Mouse (Mus musculus) adrenal gland, adult 8-10 months (tissue): ENCODE results near the gene Pard3. TPM values are rescaled to one million over a fixed set of nuclear protein-coding genes. Genes with fewer than 3 reads are reported as not detected.
A peak's percentile ranks its signal among the peaks of the same experiment; 100 is the strongest.

Experiments used
- DNase-seq: peaks from one replicate; pipeline ENCODE4 v3.0.0; 2022
- total RNA-seq, 4 experiments: library from RNA; stranded (reverse); gene quantifications; 2 replicates each; pipeline ENCODE4 v1.2.4; 2022

The Pard3 gene
- total RNA-seq, 4 experiments from 2014 or later: 43.6 to 52.4 (median 45.8) TPM

DNA sequence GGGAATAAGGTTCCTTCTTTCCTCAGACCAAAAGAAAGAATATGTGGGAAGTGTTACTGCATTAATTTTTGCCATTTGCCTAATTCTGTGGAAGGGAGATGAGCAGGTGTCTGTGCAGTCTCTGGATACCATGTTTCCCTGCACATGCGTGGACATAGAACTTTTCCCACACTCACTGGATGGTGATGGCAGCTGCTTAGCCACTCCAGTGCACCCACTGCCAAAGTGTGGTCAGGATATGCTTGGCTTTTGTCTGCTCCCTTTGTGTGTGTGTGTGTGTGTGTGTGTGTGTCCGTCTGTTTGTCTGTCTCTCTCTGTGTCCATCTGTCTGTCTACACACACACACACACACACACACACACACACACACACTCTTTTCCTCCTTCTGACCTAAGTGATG lies 119.8 kb downstream of the Pard3 start:
- no peak for DNase-seq

DNA sequence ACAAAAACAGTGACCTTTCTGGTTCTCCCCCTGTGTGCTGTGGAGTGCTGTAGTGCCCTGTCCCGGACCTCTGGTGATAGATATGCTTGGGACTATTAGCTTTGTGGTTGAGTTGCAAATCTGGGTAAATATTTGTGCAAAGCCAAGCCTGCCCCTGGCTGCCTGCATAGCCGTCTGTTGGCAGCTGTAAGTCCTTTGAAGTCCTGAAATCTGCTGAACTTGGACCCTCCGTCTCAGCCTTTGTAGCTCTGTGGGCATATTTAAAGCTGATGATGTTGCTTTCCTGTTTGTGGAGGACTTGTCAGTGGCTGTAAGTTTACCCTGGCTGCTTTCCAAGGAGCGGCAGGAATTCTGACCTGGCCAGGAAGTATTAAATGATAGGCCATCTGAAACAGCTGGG lies 120.3 kb downstream of the Pard3 start:
- DNase-seq: no peak

DNA sequence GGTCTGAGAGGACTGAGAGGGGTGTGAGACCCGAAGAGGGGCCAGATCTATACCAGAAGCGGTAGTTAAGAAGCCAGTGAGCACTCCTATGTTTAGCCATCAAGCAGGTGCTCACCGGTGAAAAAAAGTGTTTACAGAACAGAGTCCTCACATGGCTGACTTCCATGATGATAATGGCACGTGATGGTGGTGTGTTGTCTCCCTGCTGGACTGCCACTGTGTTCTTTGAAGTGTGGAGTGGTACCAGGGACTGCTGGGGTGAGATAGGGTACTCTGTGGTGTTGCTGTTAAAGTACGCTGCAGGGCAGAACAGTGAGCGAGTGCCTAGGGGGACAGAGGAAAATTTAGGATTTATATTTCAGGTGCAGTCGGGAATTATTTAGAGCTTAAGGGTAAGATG lies 122.2 kb downstream of the Pard3 start:
- DNase-seq: no peak

DNA sequence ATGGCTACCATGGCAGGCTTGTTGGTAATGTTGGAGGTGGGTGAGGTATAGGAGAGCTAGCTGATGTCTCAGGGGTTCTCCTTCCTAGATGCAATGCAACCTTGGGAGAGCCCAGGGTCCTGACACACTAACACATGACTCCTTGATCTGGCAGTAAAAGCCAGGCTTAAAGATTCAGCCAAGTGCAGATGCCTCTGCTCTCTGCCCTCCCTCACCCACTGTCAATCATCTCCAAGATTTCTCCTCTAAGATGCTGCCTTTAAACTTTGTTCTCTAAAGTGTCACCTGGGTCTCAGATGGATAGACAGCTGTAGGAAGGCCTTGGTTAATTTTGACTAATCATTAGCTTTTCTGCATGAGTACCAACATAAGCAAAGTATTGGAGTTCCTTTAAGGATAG lies 125.0 kb downstream of the Pard3 start:
- DNase-seq: no peak

- DNase-seq: peak; percentile 28
Measured at GRCm38 (mm10) chr8:127190350-127190749, 126.7 kb downstream of the Pard3 start.

- DNase-seq: no peak
Measured at GRCm38 (mm10) chr8:127191387-127191786, 127.7 kb downstream of the Pard3 start.

GRCm38 (mm10) chr8:127191824-127192223 lies 128.1 kb downstream of the Pard3 start:
- DNase-seq: no peak

- no peak for DNase-seq
Measured at GRCm38 (mm10) chr8:127192331-127192730, 128.6 kb downstream of the Pard3 start.

DNA sequence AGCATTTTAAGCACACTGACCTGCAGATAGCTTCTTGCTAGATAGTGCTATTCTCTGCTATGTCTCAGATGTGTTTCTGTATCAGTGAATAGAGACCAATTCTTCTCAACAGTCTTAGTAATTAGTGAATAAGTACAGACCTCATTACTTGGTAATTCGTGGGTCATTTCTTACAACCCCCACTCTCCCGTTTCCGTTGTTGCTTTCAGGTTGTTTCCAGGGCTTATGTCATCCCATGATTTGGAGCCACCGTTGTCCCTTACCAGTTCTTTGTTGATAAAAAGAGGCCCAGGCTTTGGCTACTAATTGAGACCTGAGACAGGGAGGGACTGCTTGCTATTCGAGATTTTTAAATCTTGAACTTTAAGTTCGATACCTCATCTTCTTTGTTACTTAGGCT lies 129.7 kb downstream of the Pard3 start:
- DNase-seq: no peak

DNA sequence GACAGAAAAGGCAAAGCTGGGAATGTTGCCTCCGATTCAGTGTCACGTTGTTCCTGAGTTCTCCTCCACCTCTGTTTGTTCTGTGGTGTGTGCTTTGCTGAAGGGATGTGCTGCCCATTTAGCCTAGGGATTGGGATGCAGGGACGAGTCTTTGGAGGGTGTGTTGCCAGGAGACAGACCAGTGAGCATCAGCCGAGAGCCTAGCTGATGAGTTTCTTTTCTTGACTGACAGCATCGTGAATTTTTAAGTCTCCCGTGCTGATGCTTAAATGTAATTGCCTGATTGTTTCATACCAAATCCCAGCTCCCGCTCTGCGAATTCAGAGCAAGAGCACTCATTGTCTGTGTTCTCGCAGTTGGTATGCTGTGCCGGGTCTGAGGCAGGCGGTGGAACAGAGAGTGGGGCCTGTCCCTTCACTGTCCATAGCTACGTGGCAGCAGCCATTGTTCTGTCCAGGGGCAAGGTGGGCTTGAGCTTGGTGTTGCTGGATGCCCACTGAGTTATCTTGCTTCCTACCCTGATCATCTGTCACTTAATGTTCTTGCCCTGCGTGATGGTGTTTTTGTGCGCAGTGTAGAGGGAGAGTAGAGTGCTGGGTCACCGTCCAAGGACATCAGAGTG lies 131.2 kb downstream of the Pard3 start:
- DNase-seq: no peak

GRCm38 (mm10) chr8:127196505-127197265 lies 133.0 kb downstream of the Pard3 start:
- DNase-seq: no peak

- no peak for DNase-seq
Measured at GRCm38 (mm10) chr8:127207455-127207854, 143.8 kb downstream of the Pard3 start.

- DNase-seq: no peak
Measured at GRCm38 (mm10) chr8:127210621-127211020, 146.9 kb downstream of the Pard3 start.

- no peak for DNase-seq
Measured at GRCm38 (mm10) chr8:127214338-127214737, 150.6 kb downstream of the Pard3 start.

DNA sequence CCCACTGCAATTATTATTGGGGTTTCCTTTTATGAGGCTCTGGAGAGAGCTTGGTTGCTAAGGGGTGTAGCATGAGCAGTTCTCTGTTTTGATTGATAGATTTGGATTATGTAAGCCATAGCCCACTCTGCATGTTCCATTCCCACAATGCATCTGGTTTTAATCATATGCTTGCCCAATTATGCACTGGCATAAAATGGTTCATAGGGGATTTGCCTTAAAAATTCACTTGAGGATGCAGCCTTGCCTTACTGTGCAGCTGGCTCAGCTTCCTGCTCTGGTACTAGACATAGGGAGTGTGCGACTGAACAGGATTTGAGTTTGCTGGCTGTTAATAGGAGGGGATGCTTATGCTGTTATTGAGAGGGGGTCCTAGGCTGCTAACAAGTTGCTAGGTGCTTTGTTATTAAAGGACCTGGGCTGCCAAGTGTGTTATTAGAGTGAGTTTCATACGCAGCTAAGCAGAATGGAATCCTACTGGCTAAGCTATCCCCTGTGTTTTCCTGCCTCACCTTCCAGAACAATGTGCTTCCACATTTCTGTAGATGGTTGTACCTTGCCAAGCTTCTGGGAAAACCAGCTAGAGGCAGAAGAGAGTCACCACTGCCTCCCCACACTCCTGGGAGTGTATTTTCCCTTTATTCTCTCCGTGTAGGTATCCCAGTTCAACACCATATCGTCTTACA lies 151.2 kb downstream of the Pard3 start:
- DNase-seq: no peak

GRCm38 (mm10) chr8:127220206-127220605 lies 156.5 kb downstream of the Pard3 start:
- no peak for DNase-seq

DNA sequence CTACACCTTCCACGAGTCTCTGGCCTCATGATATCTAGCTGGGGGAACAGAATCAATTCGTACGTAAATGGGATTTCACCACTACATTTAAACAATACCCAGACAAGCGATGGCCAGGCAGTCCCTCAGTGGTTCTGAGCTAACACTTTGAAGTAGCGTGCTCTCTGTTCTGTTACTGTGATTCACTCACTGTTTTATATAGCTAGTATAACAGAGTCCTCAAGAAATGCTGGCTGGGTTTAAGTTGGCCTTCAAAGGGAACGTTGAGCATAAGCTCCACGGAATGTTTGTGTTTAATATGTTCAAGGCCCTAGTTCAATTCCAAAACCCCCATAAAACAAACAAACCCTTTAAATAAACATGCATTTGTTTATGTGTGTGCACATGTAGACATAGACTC lies 156.9 kb downstream of the Pard3 start:
- no peak for DNase-seq

DNA sequence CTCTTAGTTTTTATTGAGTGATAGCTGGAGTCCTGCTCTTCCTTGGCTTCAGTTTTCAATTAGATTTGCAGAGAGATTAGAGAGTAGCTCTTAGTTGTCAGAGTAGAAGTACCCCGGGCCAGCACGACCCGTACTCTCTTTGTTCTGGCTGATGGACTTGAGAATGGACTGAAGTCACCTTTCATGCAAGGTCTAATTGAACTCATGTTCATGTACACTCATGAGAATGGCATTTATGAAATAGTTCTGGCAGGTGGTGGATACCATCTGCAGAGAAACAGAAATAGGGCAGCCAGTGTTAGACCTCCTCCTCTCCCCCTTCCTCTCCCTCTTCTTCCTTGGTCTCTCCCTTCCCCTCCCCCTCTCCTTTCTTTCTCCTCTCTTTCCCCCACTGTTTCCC lies 158.7 kb downstream of the Pard3 start:
- no peak for DNase-seq

GRCm38 (mm10) chr8:127226996-127227395 lies 163.3 kb downstream of the Pard3 start:
- no peak for DNase-seq

DNA sequence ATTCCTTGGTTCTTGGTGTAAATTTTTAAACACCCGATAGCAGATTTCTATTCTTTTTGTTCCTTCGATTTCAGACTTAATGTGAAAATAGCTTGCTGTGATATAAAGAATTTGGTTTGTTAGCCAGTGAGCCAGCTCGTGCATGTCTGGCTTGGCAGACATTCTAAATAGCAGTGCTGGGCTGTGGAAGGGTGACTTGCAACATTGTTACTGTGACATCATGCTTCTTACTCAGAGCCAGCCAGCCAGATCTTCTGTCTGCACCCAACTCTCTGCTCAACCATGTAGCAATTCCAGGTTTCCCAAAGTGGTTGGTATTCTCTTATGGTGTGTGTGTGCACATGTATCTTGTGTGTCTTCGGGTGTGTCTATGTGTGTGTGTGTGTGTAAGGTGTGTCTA lies 163.7 kb downstream of the Pard3 start:
- DNase-seq: peak; percentile 38

DNA sequence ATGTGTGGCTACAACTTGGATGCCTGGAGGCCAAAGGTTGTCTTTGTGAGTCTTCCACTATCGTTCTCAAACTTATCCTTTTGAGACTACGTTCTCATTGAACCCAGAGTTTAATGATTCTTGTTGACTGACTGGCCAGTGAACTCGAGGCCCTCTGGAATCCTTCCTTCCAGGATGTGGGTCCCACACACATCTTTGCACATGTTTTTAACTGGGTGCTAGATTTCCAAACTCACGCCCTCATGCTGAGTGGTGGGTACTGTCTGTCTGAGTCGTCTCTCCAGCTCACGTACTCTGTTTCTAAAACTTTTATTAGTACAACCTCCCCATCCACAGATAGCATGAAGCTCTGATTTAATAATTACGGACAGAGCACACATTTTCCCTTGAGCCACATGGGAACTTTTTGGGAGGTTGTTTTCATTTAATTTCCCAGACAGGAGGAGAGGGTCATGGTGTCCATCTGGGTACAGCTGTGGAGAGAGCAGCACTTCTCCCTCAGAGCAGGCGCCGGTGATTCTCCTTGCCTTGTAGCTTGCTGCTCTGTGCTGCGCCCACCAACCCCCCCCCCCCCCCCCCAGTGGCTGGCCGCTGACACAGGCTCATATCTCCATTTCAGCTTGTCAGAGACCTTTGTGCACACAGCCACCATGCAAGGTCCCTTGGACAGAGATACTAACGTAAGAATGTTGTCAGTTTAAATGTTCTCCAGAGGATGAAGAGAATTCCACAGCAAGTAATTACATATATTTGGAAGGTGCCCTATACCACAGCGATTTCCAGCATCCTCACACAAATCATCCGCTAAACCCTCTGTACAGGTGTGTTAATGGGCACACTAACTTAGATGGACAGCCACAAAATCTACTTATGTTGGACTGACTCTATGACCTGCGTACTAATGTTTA lies 165.9 kb downstream of the Pard3 start:
- no peak for DNase-seq

- no peak for DNase-seq
Measured at GRCm38 (mm10) chr8:127230233-127230595, 166.5 kb downstream of the Pard3 start.

DNA sequence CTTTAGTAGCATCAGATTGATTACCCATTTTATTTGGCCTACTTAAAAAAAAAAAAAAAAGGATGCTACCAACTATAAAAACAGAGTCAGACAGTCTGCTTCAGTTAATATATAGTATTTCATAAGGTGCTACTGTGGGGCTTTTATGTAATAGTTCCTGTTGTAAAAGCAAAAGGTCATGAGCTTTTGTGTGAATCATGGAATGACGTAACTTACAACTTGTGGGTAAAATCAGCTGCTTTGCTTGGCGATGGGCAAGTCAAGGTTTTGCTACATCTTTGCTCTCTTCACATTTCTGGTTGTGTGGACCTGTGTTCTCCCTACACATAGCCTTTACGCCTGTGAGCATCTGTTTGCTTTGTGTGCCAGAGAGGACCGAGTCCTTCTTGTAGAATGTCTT lies 179.7 kb downstream of the Pard3 start:
- DNase-seq: no peak
